Mouse (Mus musculus): ENCODE data around the gene Arhgap45. TPM values are rescaled to one million over a fixed set of nuclear protein-coding genes. Genes with fewer than 3 reads are reported as not detected.

The Arhgap45 gene
- polyA plus RNA-seq, 1 experiment from 2014 or later: 7.7 TPM

GRCm38 (mm10) chr10:80015583-80015982, 870 bp upstream of the Arhgap45 start:
- Histone ChIP-seq H3K4me3 (ENCODE audit: low read length) (no peak overlapping the region), H3K27ac (ENCODE audit: low read depth, low read length) (no peak overlapping the region), H3K4me1 (ENCODE audit: control insufficient read depth, insufficient read depth, low read length) (peaks cover 18% of the 10 kb centered on the region), H3K27me3 (ENCODE audit: control insufficient read depth, insufficient read depth, low read length) (peaks cover 34% of the 10 kb centered on the region), H3K4me2 (replicated peaks; ENCODE audit: low read depth, low read length) (no peak overlapping the region), H3K9me3 (ENCODE audit: control insufficient read depth, low read length) (peaks cover 2% of the 10 kb centered on the region; the same call in 1 of the 2 replicates), H3K9ac (ENCODE audit: low read depth, low read length) (no peak overlapping the region), H3K36me3 (ENCODE audit: control insufficient read depth, insufficient read depth, low read length) (no peaks in the 10 kb centered on the region)
- ATAC-seq (ENCODE audit: low FRiP score, low TSS enrichment): no peak
- WGBS: 70% methylated on average over 10 of the region's 10 CpGs

GRCm38 (mm10) chr10:80016931-80017330, 478 bp downstream of the Arhgap45 start:
- WGBS: 87% methylated on average over 10 of the region's 10 CpGs
- H3K27me3 ChIP-seq (ENCODE audit: control insufficient read depth, insufficient read depth, low read length): peaks cover 34% of the 10 kb centered on the region
- H3K36me3 ChIP-seq (ENCODE audit: control insufficient read depth, insufficient read depth, low read length): no peaks in the 10 kb centered on the region
- no peak overlapping the region for H3K4me2 ChIP-seq (replicated peaks; ENCODE audit: low read depth, low read length)
- H3K27ac ChIP-seq (ENCODE audit: low read depth, low read length): no peak overlapping the region
- H3K4me3 ChIP-seq (ENCODE audit: low read length): no peak overlapping the region
- ATAC-seq (ENCODE audit: low FRiP score, low TSS enrichment): no peak
- H3K9ac ChIP-seq (ENCODE audit: low read depth, low read length): no peak overlapping the region
- H3K9me3 ChIP-seq (ENCODE audit: control insufficient read depth, low read length): no peaks in the 10 kb centered on the region
- H3K4me1 ChIP-seq (ENCODE audit: control insufficient read depth, insufficient read depth, low read length): peaks cover 18% of the 10 kb centered on the region

DNA sequence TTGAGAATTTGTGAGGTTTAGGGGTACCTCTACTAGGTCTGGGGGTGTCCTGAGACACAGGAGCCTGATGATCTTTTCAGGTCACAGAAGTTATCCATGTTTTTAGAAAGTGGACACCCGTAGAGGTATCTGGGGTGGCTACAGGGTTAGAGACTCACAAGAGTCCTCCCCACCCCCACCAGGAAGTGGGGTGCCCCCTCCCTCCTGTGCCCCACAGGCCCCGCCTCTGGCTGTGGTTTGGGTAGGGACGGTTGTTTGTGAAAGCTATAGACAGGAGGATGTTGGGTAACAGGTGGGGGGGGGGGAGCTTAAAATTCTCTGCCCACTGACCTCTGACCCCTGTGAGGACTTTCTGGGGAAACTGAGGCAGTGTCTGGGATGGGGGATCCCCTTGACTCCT, 908 bp downstream of the Arhgap45 start:
- Histone ChIP-seq H3K27me3 (ENCODE audit: control insufficient read depth, insufficient read depth, low read length) (peaks cover 30% of the 10 kb centered on the region), H3K4me3 (ENCODE audit: low read length) (no peak overlapping the region), H3K4me2 (replicated peaks; ENCODE audit: low read depth, low read length) (no peak overlapping the region), H3K4me1 (ENCODE audit: control insufficient read depth, insufficient read depth, low read length) (peaks cover 18% of the 10 kb centered on the region), H3K36me3 (ENCODE audit: control insufficient read depth, insufficient read depth, low read length) (no peaks in the 10 kb centered on the region), H3K9me3 (ENCODE audit: control insufficient read depth, low read length) (no peaks in the 10 kb centered on the region), H3K27ac (ENCODE audit: low read depth, low read length) (no peak overlapping the region), H3K9ac (ENCODE audit: low read depth, low read length) (no peak overlapping the region)
- ATAC-seq (ENCODE audit: low FRiP score, low TSS enrichment): no peak
- 81% methylated on average over 3 of the region's 3 CpGs for WGBS

DNA sequence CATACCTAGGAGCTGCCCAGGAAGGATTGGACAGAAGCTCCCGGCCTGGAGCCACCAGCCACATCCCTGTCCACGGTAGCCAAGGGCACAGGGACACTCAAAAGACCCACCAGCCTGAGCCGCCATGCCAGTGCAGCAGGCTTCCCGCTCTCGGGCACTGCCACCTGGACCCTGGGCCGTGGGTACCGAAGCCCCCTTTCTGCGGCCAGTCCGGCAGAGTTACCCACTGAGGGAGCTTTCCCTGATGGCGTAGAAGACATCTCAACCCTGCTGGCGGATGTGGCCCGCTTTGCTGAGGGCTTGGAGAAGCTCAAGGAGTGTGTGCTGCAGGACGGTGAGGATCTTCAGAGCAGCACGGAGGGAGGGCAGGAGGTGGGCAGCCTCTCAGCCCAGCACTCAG, 1.3 kb downstream of the Arhgap45 start:
- H3K4me3 ChIP-seq (ENCODE audit: low read length): no peak overlapping the region
- peaks cover 18% of the 10 kb centered on the region for H3K4me1 ChIP-seq (ENCODE audit: control insufficient read depth, insufficient read depth, low read length)
- peaks cover 29% of the 10 kb centered on the region for H3K27me3 ChIP-seq (ENCODE audit: control insufficient read depth, insufficient read depth, low read length)
- H3K9me3 ChIP-seq (ENCODE audit: control insufficient read depth, low read length): no peaks in the 10 kb centered on the region
- WGBS: 82% methylated on average over 14 of the region's 14 CpGs
- no peak overlapping the region for H3K9ac ChIP-seq (ENCODE audit: low read depth, low read length)
- H3K27ac ChIP-seq (ENCODE audit: low read depth, low read length): no peak overlapping the region
- H3K36me3 ChIP-seq (ENCODE audit: control insufficient read depth, insufficient read depth, low read length): no peaks in the 10 kb centered on the region
- no peak overlapping the region for H3K4me2 ChIP-seq (replicated peaks; ENCODE audit: low read depth, low read length)
- ATAC-seq (ENCODE audit: low FRiP score, low TSS enrichment): no peak

DNA sequence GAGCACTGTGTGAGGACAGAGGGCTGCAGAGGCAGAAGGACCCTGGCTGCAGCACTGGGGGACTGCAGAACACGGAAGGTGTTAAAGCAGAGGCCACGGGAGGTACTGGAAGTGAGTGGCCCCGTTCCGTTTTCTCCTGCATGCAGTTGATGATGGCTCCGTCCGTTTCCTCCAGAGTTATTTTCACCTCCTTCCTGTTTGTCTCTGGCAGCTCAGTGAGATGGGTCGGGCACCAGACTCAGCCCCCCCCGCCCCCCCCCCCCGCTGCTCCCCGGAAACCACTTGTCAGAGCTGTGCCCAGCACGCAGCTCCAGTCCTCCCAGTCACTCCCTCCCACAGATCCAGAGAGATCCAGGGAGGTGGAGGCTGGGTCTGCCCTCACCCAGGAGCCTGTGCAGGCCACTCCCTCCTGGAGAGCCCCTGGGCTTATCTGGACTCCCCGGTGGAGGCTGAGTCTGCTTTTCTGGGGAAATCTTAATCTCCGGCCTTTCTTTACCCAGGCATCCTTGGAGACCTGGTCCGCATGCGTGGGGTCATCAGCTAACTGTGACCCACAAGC, 2.4 kb downstream of the Arhgap45 start:
- Histone ChIP-seq H3K9me3 (ENCODE audit: control insufficient read depth, low read length) (no peaks in the 10 kb centered on the region), H3K36me3 (ENCODE audit: control insufficient read depth, insufficient read depth, low read length) (no peaks in the 10 kb centered on the region), H3K27me3 (ENCODE audit: control insufficient read depth, insufficient read depth, low read length) (peaks cover 19% of the 10 kb centered on the region), H3K4me2 (replicated peaks; ENCODE audit: low read depth, low read length) (peak overlapping the region; percentile 47), H3K4me3 (ENCODE audit: low read length) (peak overlapping the region; percentile 32), H3K27ac (ENCODE audit: low read depth, low read length) (peak overlapping the region; percentile 55), H3K9ac (ENCODE audit: low read depth, low read length) (peak overlapping the region; percentile 59; the same call in 1 of the 2 replicates), H3K4me1 (ENCODE audit: control insufficient read depth, insufficient read depth, low read length) (peaks cover 18% of the 10 kb centered on the region)
- WGBS: 1% methylated on average over 12 of the region's 15 CpGs
- peak; percentile 55 for ATAC-seq (ENCODE audit: low FRiP score, low TSS enrichment)

- Histone ChIP-seq H3K4me3 (ENCODE audit: low read length) (peak overlapping the region; percentile 32), H3K27me3 (ENCODE audit: control insufficient read depth, insufficient read depth, low read length) (peaks cover 11% of the 10 kb centered on the region), H3K4me1 (ENCODE audit: control insufficient read depth, insufficient read depth, low read length) (peaks cover 18% of the 10 kb centered on the region), H3K36me3 (ENCODE audit: control insufficient read depth, insufficient read depth, low read length) (no peaks in the 10 kb centered on the region), H3K9me3 (ENCODE audit: control insufficient read depth, low read length) (no peaks in the 10 kb centered on the region), H3K9ac (ENCODE audit: low read depth, low read length) (peak overlapping the region; percentile 59), H3K27ac (ENCODE audit: low read depth, low read length) (peak overlapping the region; percentile 55; the same call in 1 of the 2 replicates), H3K4me2 (replicated peaks; ENCODE audit: low read depth, low read length) (peak overlapping the region; percentile 47)
- 9% methylated on average over 20 of the region's 20 CpGs for WGBS
- peak; percentile 73 for ATAC-seq (ENCODE audit: low FRiP score, low TSS enrichment)
Measured at GRCm38 (mm10) chr10:80019471-80020131, 3.1 kb downstream of the Arhgap45 start.

DNA sequence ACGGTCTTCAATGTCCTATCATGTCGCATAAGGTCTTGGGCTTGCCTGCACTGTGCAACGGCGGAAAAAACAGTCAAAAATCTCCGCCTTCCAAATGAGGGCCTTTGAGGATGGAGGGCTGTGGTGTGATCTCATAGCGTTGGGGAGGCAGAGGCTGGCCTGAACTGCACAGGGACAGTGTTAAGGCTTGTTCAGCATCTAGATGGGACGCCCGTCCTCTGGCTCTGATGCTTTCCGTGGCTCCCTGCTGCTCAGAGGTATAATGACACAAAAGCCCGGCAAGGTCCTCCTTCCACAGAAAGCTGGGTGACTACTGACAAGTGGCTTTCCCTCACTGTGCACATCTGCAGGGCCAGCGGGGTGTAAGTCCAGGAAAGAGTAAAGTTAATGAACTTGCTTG, 3.7 kb downstream of the Arhgap45 start:
- WGBS: 23% methylated on average over 11 of the region's 11 CpGs
- Histone ChIP-seq H3K27ac (ENCODE audit: low read depth, low read length) (peak overlapping the region; percentile 6; the same call in 1 of the 2 replicates), H3K4me1 (ENCODE audit: control insufficient read depth, insufficient read depth, low read length) (peaks cover 18% of the 10 kb centered on the region), H3K4me2 (replicated peaks; ENCODE audit: low read depth, low read length) (peak overlapping the region; percentile 47), H3K4me3 (ENCODE audit: low read length) (peak overlapping the region; percentile 32), H3K9me3 (ENCODE audit: control insufficient read depth, low read length) (no peaks in the 10 kb centered on the region), H3K27me3 (ENCODE audit: control insufficient read depth, insufficient read depth, low read length) (peaks cover 5% of the 10 kb centered on the region), H3K36me3 (ENCODE audit: control insufficient read depth, insufficient read depth, low read length) (no peaks in the 10 kb centered on the region), H3K9ac (ENCODE audit: low read depth, low read length) (peak overlapping the region; percentile 59)
- no peak for ATAC-seq (ENCODE audit: low FRiP score, low TSS enrichment)

DNA sequence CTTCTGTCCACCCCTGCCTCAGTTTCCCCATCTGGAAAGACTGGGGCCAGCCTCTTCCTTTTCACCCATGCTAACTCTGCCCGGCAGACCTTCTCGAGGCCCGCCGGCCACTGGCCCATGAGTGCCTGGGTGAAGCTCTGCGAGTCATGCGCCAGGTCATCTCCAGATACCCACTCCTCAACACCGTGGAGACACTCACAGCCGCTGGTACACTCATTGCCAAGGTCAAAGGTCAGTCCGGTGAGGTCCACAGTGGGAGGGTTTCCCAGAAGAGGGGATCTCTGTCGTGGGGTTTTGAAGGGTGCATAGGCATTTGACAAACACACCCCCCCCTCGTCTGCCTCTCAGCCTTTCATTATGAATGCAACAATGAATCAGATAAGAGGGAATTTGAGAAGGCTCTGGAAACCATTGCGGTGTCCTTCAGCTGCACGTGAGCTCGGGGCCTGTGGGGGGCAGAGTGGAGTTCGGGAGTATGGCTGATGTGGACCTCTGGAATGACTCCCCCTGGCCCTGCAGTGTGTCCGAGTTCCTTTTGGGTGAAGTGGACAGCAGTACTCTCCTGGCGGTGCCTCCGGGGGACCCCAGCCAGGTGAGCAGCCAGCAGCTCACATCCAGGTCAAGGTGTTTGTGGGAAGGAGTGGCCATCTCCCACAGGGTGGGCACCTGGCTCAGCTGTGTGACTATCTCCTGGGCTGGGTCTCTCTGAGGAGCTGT, 4.3 kb downstream of the Arhgap45 start:
- H3K36me3 ChIP-seq (ENCODE audit: control insufficient read depth, insufficient read depth, low read length): no peaks in the 10 kb centered on the region
- no peak overlapping the region; the same call in 1 of the 2 replicates for H3K4me3 ChIP-seq (ENCODE audit: low read length)
- peaks cover 18% of the 10 kb centered on the region for H3K4me1 ChIP-seq (ENCODE audit: control insufficient read depth, insufficient read depth, low read length)
- 83% methylated on average over 18 of the region's 18 CpGs for WGBS
- peak overlapping the region; percentile 47; the same call in 1 of the 2 replicates for H3K4me2 ChIP-seq (replicated peaks; ENCODE audit: low read depth, low read length)
- H3K9ac ChIP-seq (ENCODE audit: low read depth, low read length): peak overlapping the region; percentile 59; the same call in 1 of the 2 replicates
- H3K27ac ChIP-seq (ENCODE audit: low read depth, low read length): no peak overlapping the region
- H3K9me3 ChIP-seq (ENCODE audit: control insufficient read depth, low read length): no peaks in the 10 kb centered on the region
- peaks cover under 1% of the 10 kb centered on the region; the same call in 1 of the 2 replicates for H3K27me3 ChIP-seq (ENCODE audit: control insufficient read depth, insufficient read depth, low read length)
- ATAC-seq (ENCODE audit: low FRiP score, low TSS enrichment): no peak

DNA sequence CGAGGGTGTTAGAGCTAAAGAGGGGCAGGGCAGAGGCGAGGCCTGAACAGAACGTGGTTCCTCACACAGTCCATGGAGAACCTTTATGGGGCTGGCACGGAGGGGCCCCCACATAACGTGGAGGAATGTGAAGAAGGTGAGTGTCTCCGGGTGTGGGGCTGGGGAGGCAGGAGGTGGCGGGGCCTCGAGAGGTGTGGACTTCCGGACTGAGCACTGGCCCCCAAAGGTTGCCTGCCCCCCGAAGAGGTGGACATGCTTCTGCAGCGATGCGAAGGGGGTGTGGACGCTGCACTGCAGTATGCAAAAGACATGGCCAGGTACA, 4.8 kb downstream of the Arhgap45 start:
- no peak overlapping the region for H3K4me2 ChIP-seq (replicated peaks; ENCODE audit: low read depth, low read length)
- 90% methylated on average over 13 of the region's 13 CpGs for WGBS

More for the DNA sequence above, 4.8 kb downstream of the Arhgap45 start:
- Histone ChIP-seq H3K27me3 (ENCODE audit: control insufficient read depth, insufficient read depth, low read length) (no peaks in the 10 kb centered on the region), H3K9ac (ENCODE audit: low read depth, low read length) (no peak overlapping the region), H3K4me3 (ENCODE audit: low read length) (no peak overlapping the region), H3K27ac (ENCODE audit: low read depth, low read length) (no peak overlapping the region), H3K36me3 (ENCODE audit: control insufficient read depth, insufficient read depth, low read length) (0 out of 2 replicates have a peak, but pooled peaks cover 1% of the 10 kb centered on the region), H3K9me3 (ENCODE audit: control insufficient read depth, low read length) (no peaks in the 10 kb centered on the region), H3K4me1 (ENCODE audit: control insufficient read depth, insufficient read depth, low read length) (peaks cover 18% of the 10 kb centered on the region)
- no peak for ATAC-seq (ENCODE audit: low FRiP score, low TSS enrichment)

Measured in kidney, embryonic 14.5 days (tissue).